Mouse (Mus musculus) left cerebral cortex, adult 2 months (tissue): Measurements from ENCODE around the gene Slc25a4. TPM values are rescaled to one million over a fixed set of nuclear protein-coding genes. Genes with fewer than 3 reads are reported as not detected.

Experiments used
- DNase-seq, 2 experiments: peaks; one replicate each; pipeline ENCODE4 v3.0.0; 2021 to 2022; ENCODE audit warnings: low spot score in 2 of 2, mixed read lengths in 1 of 2; ENCODE audit errors: extremely low spot score in 1 of 2
- H3K27ac ChIP-seq: fragments of 200-600 bp; 2 replicates; pipeline ENCODE4 v1.8.1; 2022
- H3K4me3 ChIP-seq: fragments of 200-600 bp; 2 replicates; pipeline ENCODE4 v1.8.1; 2022
- CTCF ChIP-seq: fragments of 200-600 bp; IDR thresholded peaks from 2 replicates; pipeline ENCODE4 v1.8.1; 2022; ENCODE audit warnings: antibody characterized with exemption, mild to moderate bottlenecking, moderate library complexity
- intact Hi-C: fragments of 180-260 bp; cut with DNase I; formaldehyde crosslinking; loops from one replicate; pipeline ENCODE4 v1.15.1; 2025
- microRNA-seq, 2 experiments: library from miRNA; unstranded; fragments of <30 nt; microRNA quantifications; one replicate each; pipeline ENCODE4 v1.2.0; 2021
- total RNA-seq, 2 experiments: library from RNA; stranded (reverse); gene quantifications; 2 replicates each; pipeline ENCODE4 v1.2.3; 2021

The Slc25a4 gene
- total RNA-seq, 2 experiments from 2014 or later = 535 to 559 TPM

DNA sequence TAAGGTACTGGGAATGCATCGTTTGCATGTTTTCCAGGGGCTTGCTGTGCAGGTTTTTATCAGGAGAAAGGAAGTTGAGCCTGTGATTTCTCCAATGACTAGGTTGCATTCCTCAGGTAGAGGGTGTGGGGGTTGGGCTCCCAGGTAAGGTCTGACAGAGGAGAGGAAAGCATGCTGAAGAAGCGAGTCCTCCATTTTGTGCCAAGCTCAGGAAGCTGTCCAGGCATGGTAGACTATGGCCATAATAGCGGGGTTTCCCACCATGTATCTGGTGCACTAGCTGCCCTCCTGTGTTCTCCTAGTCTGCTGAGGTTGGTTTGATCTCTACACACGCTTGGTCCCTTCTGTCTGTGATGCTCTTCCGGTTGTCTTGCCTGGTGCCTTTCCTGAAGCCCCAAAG, 13.4 kb downstream of the Slc25a4 start:
- no peak for TF ChIP-seq CTCF
- Histone ChIP-seq H3K27ac (no peak overlapping the region), H3K4me3 (no peak overlapping the region)
- no peak for DNase-seq
- intact Hi-C loops = no loop called here

DNA sequence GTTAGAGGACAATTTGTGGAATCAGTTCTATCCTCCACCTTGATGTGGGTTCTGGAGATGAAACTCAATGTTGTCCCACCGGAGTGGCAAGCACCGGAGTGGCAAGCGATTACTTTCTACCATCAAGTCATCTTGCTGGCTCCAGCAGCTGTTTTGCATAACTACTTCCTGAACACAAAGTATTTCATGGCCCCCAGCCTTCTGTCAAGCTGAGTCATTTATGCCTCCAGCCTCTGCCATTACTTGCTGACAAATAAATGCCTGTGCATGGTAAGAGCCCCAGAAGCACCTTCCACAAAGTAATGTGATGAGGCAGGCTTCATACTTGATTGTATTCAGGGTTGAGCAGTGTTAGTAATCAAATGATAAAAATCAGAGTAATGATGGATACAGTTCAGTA, 14.2 kb downstream of the Slc25a4 start:
- no peak for TF ChIP-seq CTCF
- Histone ChIP-seq H3K27ac (no peak overlapping the region), H3K4me3 (no peak overlapping the region)
- intact Hi-C loops = no loop called here
- no peak for DNase-seq

DNA sequence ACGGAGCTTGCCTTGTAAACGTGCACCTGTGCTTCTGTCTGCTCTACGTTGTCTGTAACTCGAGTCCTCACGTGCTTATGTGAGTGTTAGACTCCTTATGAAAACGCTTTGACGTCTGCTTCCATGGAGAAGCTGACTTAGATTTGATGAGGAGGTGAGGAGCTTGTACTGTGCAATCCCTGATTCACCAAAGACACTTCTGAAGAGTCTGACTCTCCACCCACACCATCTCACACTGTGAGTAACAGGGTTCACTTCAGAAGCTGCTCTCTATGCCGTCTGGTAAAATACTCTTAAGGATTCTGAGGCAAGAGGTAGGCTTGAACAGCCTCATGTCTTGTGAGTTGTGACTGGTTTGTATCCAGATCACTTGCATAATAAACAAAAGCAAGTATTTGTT, 18.0 kb downstream of the Slc25a4 start:
- intact Hi-C loops = no loop called here
- H3K4me3 ChIP-seq = no peak overlapping the region
- no peak for DNase-seq
- no peak overlapping the region for H3K27ac ChIP-seq
- TF ChIP-seq CTCF = no peak

DNA sequence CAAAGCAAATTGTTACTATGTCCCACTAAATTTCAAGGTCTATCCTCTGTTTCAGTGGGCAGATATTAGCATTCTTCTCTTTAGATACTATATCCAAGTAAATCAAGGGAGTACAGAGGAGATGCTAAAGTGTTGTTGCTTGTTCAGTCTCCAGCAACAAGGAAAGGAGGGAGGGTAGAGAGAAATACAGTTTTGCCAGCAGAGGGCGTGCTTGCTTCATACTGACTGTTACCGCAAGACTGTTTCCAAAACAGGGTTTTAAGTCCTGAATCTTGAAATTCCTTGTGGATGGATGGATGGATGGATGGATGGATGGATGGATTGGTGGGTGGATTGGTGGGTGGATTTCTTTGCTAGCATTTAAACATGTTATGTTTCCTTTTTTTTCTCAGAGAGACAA, 25.7 kb downstream of the Slc25a4 start:
- peak in 1 of 2 experiments; percentile 68 for DNase-seq
- TF ChIP-seq CTCF = peak; percentile 76
- no peak overlapping the region for H3K4me3 ChIP-seq
- intact Hi-C loops = loop anchor here (1.0 to 10.0 kb wide), 3 partner anchors 52 to 362 kb away; no protein-coding TSS in a partner anchor
- H3K27ac ChIP-seq = no peak overlapping the region

DNA sequence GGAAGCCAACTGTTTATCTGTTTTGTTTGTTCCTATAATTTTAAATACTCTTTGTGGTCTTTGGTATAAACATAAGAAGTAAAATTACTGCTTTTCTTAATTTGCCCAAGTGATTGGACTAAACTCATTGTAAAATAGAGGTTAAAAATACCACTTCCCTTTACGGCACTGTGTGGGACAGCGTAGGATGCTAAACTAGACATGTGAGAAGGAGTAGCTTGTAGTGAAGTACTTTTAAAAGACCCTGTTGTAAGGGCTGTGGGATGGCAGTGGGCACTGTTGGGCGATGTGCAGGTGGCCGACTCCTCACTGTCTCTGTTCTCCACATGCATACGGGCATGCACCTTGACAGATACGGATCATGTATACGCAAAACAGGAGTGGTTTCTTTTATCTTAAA, 30.9 kb downstream of the Slc25a4 start:
- TF ChIP-seq CTCF = no peak
- H3K27ac ChIP-seq = no peak overlapping the region
- no peak overlapping the region for H3K4me3 ChIP-seq
- DNase-seq = no peak
- intact Hi-C loops = loop anchor here (10.0 kb wide), 1 partner anchor 105 kb away; no protein-coding TSS in a partner anchor

DNA sequence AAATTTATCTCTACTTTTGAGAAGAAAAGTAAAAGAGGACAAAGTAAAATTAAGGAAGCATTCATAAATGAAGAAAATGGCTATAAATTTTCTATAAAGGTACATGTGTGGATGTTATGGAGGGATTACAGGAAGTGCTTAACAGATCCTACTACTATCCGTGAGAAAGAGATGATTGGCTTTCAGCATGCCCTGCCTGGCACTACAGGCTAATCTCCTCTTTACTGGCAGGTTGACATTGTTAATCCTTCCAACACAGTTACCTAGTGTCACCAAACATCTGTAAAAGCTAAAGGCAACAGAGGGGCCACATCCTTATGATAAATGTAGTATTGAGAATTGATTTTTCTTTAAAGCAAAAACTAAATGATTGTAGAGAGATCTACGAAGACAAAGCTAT, 37.4 kb downstream of the Slc25a4 start:
- DNase-seq = no peak
- no peak for TF ChIP-seq CTCF
- Histone ChIP-seq H3K27ac (no peak overlapping the region), H3K4me3 (no peak overlapping the region)
- intact Hi-C loops = no loop called here

DNA sequence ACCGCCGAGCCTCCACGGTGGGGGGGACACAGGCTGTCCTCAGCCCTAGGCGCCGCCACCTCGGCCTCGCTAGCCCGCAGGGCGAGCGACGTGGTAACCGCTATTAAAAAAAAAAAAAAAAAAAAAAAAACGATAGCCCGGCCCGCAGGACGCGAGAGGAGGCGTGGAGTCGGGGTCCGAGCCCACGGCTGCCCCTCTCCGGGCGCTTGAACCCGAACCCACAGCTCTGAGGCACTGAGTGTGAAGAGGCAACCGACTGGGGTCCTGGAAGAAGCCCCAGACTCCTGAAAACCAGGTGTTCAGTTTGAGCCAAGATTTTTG, 47.3 kb downstream of the Slc25a4 start:
- intact Hi-C loops = loop anchor here (2.0 to 5.0 kb wide), 2 partner anchors 47 to 162 kb away; partner anchors contain the start of gene Slc25a4
- Histone ChIP-seq H3K27ac (peak overlapping the region; percentile 90), H3K4me3 (peak overlapping the region; percentile 94)
- no peak for TF ChIP-seq CTCF
- no peak for DNase-seq

DNA sequence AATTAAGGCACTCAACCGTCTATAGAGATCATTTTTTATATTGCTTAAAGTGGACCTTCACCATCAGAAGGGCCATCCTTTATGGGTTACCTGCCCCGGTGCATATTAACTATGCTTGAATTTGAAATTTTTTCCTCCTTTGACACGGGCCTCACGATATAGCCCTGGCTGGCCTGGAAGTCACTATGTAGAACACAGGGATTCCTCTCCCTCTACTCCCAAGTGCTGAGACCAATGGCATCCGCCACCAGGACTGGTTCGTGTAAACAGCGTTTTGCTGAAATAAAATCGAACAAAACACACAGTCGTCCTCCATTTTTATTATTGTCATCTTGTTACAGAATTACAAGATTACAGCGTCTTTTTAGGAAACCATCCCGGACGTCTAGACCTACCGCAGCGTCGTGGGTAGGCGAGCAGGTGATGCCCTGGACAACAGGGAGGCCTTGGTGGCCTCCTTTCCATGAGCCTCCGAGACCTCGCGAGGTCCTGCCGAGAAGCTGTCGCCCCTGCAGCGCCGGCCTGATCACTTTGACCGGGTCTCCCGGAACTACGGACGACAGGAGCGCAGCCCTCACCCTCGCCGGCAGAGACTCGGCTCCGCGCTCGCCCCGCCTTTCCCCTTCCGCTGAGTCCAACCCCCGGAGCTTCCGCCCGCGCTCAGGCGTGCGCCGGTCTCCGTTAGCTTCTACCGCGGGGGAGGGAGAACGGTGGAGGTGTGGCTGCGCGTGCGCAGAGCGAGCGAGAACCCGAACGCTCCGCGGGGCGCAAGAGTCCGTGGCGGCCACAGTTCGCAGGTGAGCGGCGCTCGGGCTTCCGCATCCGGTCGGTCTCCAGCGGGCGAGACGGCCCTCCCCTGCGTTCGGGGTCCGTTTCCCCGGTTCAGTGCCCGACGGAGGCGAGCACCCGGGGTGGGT, 47.9 kb downstream of the Slc25a4 start:
- Histone ChIP-seq H3K4me3 (peak overlapping the region; percentile 94), H3K27ac (peak overlapping the region; percentile 90)
- intact Hi-C loops = loop anchor here (2.0 to 5.0 kb wide), 2 partner anchors 48 to 161 kb away; partner anchors contain the start of gene Slc25a4
- TF ChIP-seq CTCF = no peak; the same call in 1 of the 2 replicates
- DNase-seq = peak; percentile 96 to 97

Small RNAs within 50 kb of the gene (microRNA-seq; reads per million reads assigned to microRNA genes)
- gene Gm23812 = 0 reads per million in 2 experiments

Other genes starting within 250 kb of the Slc25a4 start
- gene 1700029J07Rik, start 236.0 kb downstream of the Slc25a4 start, total RNA-seq = 1 to 10 TPM; 1.7 to 2.9 TPM
- 10 to 100 TPM; 50.9 to 54.2 TPM for gene Ufsp2, start 235.8 kb downstream of the Slc25a4 start, total RNA-seq
- under 1 TPM; 0.11 to 0.58 TPM for gene Lrp2bp, start 212.0 kb downstream of the Slc25a4 start, total RNA-seq
- 1 to 10 TPM; 7.1 to 8.2 TPM for gene Ankrd37, start 205.6 kb downstream of the Slc25a4 start, total RNA-seq
- 10 to 100 TPM; 21.6 to 22.4 TPM for gene Cfap97, start 59.5 kb downstream of the Slc25a4 start, total RNA-seq
- 10 to 100 TPM; 45.7 to 48.0 TPM for gene Snx25, start 59.1 kb downstream of the Slc25a4 start, total RNA-seq
- gene Helt, start 83.4 kb upstream of the Slc25a4 start, total RNA-seq = not detected